13 mouse cellular contexts compared by ENCODE assay signal in the genomic region with DNA sequence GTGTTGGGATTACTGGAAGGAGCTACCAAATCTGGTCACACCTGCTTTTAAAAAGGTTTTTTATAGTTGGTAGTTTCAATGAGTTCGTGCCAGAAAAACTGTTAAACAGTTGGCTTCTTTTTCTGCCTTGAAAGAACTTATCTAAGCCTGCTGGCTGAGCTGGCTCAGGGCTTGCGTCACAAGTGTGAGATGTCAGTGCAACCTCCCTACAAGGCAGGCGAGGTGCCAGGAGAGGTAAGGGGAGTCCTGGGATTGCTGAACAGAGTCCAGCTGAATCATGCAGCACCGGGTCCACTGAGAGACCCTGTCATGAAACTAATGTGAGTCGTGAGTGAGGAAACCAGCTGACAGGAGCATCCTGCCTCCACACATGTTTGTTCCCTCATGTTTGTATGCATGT. TPM values are rescaled to one million over a fixed set of nuclear protein-coding genes. Genes with fewer than 3 reads are reported as not detected.
A peak's percentile ranks its signal among the peaks of the same experiment; 100 is the strongest.
DNase-seq lines count a peak whose midpoint lies in the region; ATAC-seq and TF ChIP-seq lines count a peak whose summit lies in the region.
"Had no signal": no experiment of that assay in that cellular context is flagged by ENCODE, and none has a peak within 500 bp of the region (broad histone marks: within the 10 kb centered on the region; RNA-seq: fewer than 3 reads in every experiment).

No protein-coding gene starts in this region.

- H3K4me3 ChIP-seq in liver, postnatal 0 days (ENCODE audit: low read depth, low read length), result no peak overlapping the region
- H3K4me3 ChIP-seq in heart, embryonic 12.5 days, result no peak overlapping the region
- H3K4me3 ChIP-seq in hindbrain, embryonic 10.5 days, result no peak overlapping the region
- H3K4me3 ChIP-seq: erythroblast, embryonic 14.5 days; liver, embryonic 15.5 days; megakaryocyte, embryonic 14.5 days had no signal

- no peaks in the 10 kb centered on the region for H3K27me3 ChIP-seq in liver, postnatal 0 days (ENCODE audit: insufficient read depth, low read length)
- no peaks in the 10 kb centered on the region for H3K27me3 ChIP-seq in heart, embryonic 12.5 days (replicated peaks)
- no peaks in the 10 kb centered on the region for H3K27me3 ChIP-seq in hindbrain, embryonic 10.5 days (ENCODE audit: insufficient read depth, poor library complexity, severe bottlenecking)
- H3K27me3 ChIP-seq: liver, embryonic 15.5 days; megakaryocyte, embryonic 14.5 days had no signal

- H3K9me3 ChIP-seq in liver, postnatal 0 days (ENCODE audit: low read length), result no peaks in the 10 kb centered on the region
- no peaks in the 10 kb centered on the region for H3K9me3 ChIP-seq in heart, embryonic 12.5 days (replicated peaks)
- H3K9me3 ChIP-seq in hindbrain, embryonic 10.5 days, result no peaks in the 10 kb centered on the region
- H3K9me3 ChIP-seq: liver, embryonic 15.5 days; megakaryocyte, embryonic 14.5 days had no signal

- no peak for TF ChIP-seq EP300 in liver, postnatal 0 days (IDR thresholded peaks at IDR 0.05; ENCODE audit: low read depth)

- H3K4me1 ChIP-seq in liver, postnatal 0 days (ENCODE audit: insufficient read depth), result peaks cover 6% of the 10 kb centered on the region
- peaks cover 28% of the 10 kb centered on the region for H3K4me1 ChIP-seq in heart, embryonic 12.5 days (replicated peaks)
- H3K4me1 ChIP-seq in hindbrain, embryonic 10.5 days (replicated peaks), result no peaks in the 10 kb centered on the region
- H3K4me1 ChIP-seq: liver, embryonic 15.5 days had no signal

- no peak overlapping the region for H3K9ac ChIP-seq in liver, postnatal 0 days (replicated peaks)
- no peak overlapping the region for H3K9ac ChIP-seq in heart, embryonic 12.5 days
- H3K9ac ChIP-seq: liver, embryonic 15.5 days had no signal

- no peak overlapping the region for H3K27ac ChIP-seq in liver, postnatal 0 days (ENCODE audit: low read depth)
- peak overlapping the region; percentile 60 for H3K27ac ChIP-seq in heart, embryonic 12.5 days (ENCODE audit: poor library complexity, severe bottlenecking)
- H3K27ac ChIP-seq in hindbrain, embryonic 10.5 days, result no peak overlapping the region
- H3K27ac ChIP-seq: liver, embryonic 15.5 days had no signal

- peak; percentile 33; the same call in 1 of the 2 replicates for ATAC-seq in liver, postnatal 0 days
- 0 out of 2 replicates have a peak, but pooled peaks have one; percentile 60 for ATAC-seq in heart, embryonic 12.5 days (ENCODE audit: insufficient number of reproducible peaks, low FRiP score)
- ATAC-seq in granulocyte monocyte progenitor cell, adult 5-6 weeks (replicated peaks; ENCODE audit: poor library complexity, severe bottlenecking), result no peak
- no peak for ATAC-seq in monocyte, adult 5-6 weeks (replicated peaks; ENCODE audit: insufficient number of reproducible peaks, low FRiP score, low TSS enrichment, poor library complexity, severe bottlenecking)

- H3K4me2 ChIP-seq in liver, postnatal 0 days (ENCODE audit: low read depth, low read length), result no peak overlapping the region
- H3K4me2 ChIP-seq in heart, embryonic 12.5 days, result no peak overlapping the region
- H3K4me2 ChIP-seq: liver, embryonic 15.5 days had no signal

- no peak for TF ChIP-seq CTCF in liver, postnatal 0 days (IDR thresholded peaks at IDR 0.05; ENCODE audit: low read depth)

- peaks cover 18% of the 10 kb centered on the region for H3K36me3 ChIP-seq in liver, postnatal 0 days (replicated peaks; ENCODE audit: insufficient read depth, low read length)
- peaks cover 69% of the 10 kb centered on the region for H3K36me3 ChIP-seq in heart, embryonic 12.5 days
- H3K36me3 ChIP-seq in hindbrain, embryonic 10.5 days, result peaks cover 99% of the 10 kb centered on the region

- DNase-seq in adrenal gland, adult 2 months, result peak; percentile 51
- DNase-seq in adrenal gland, postnatal 4 days (ENCODE audit: low spot score in 2 of 2), result no peak
- DNase-seq in liver, postnatal 0 days, result peak; percentile 41
- DNase-seq in liver, result no peak
- no peak for DNase-seq in hindbrain, embryonic 10.5 days (ENCODE audit: low spot score)
- DNase-seq: B cell, adult 2 months; gastrocnemius, postnatal 14 days had no signal

- 51% methylated on average over 5 of the region's 5 CpGs for WGBS in liver, postnatal 0 days (ENCODE audit: insufficient replicate concordance)
- 23% methylated on average over 5 of the region's 5 CpGs for WGBS in heart, embryonic 12.5 days
- WGBS in hindbrain, embryonic 10.5 days, result 90% methylated on average over 5 of the region's 5 CpGs

RNA-seq across cellular contexts. Expression of gene Cemip2, which starts 41.4 kb away (rescaled TPM):
- 10 to 100 TPM; 16.4 to 21.6 TPM for total RNA-seq in adrenal gland, adult 2 months (2021)
- 3.3 and 3.7 TPM in 2 replicates for polyA plus RNA-seq in adrenal gland, adult 2 months (2012; rRNA removed)
- 10 to 100 TPM; 27.1 to 29.9 TPM for total RNA-seq in adrenal gland, postnatal 4 days (2021)
- polyA plus RNA-seq in liver, postnatal 0 days (2015; fragmentation: Nextera tagmentation; extraction: Ambion mirVana), result 5.5 and 6.6 TPM in 2 replicates
- polyA plus RNA-seq in heart, embryonic 12.5 days (2016; fragmentation: Nextera tagmentation; extraction: Ambion mirVana), result 116 and 122 TPM in 2 replicates
- total RNA-seq in granulocyte monocyte progenitor cell, adult 5-6 weeks (2014; fragmentation: Nextera tagmentation), result 10.1 and 13.9 TPM in 2 replicates
- 24.0 and 24.5 TPM in 2 replicates for total RNA-seq in granulocyte monocyte progenitor cell, adult 5-6 weeks (2017)
- 13.1 to 24.4 TPM (median 16.6 TPM) in 3 replicates for total RNA-seq in monocyte, adult 5-6 weeks (2017)
- polyA plus RNA-seq in hindbrain, embryonic 10.5 days (2016; fragmentation: Nextera tagmentation; extraction: Ambion mirVana), result 86.4 and 93.6 TPM in 2 replicates

Comparison
In these comparisons a context has a peak if more than half of its experiments do, and no peak if none do; other contexts are left out.
1. DNase-seq: peak in adrenal gland, adult 2 months (single experiment) and liver, postnatal 0 days (single experiment); none in adrenal gland, postnatal 4 days (0 of 2), liver (single experiment) and hindbrain, embryonic 10.5 days (single experiment).
2. ATAC-seq: peak in liver, postnatal 0 days (single experiment) and heart, embryonic 12.5 days (single experiment); none in granulocyte monocyte progenitor cell, adult 5-6 weeks (single experiment) and monocyte, adult 5-6 weeks (single experiment).